Mouse (Mus musculus): ENCODE results near the gene Ticam1. TPM values are rescaled to one million over a fixed set of nuclear protein-coding genes. Genes with fewer than 3 reads are reported as not detected.
A peak's percentile ranks its signal among the peaks of the same experiment; 100 is the strongest.

The Ticam1 gene
- polyA plus RNA-seq (2016; fragmentation: Nextera tagmentation; extraction: Ambion mirVana) = 3.8 and 4.1 TPM in 2 replicates

- WGBS (ENCODE audit: insufficient replicate concordance) = 3% methylated on average over 21 of the region's 21 CpGs
- Histone ChIP-seq H3K4me3 (peak within 1 kb of the TSS; percentile 74), H3K27ac (peak within 1 kb of the TSS; percentile 92), H3K4me2 (peak within 1 kb of the TSS; percentile 91), H3K9ac (peak within 1 kb of the TSS; percentile 87), H3K4me1 (peaks cover 72% of the 10 kb centered on the region), H3K27me3 (replicated peaks) (no peaks in the 10 kb centered on the region), H3K36me3 (peaks cover 45% of the 10 kb centered on the region), H3K9me3 (replicated peaks) (no peaks in the 10 kb centered on the region)
- ATAC-seq = peak; percentile 89
Measured at GRCm38 (mm10) chr17:56276643-56277566, at the start of gene Ticam1. Ticam1 (minus strand) TSS chr17:56276786.

GRCm38 (mm10) chr17:56325450-56326152 is 49.0 kb upstream of the Ticam1 start, which contains the start of gene Kdm4b:
Kdm4b (plus strand) TSS chr17:56326062.
- Histone ChIP-seq H3K27me3 (replicated peaks) (no peaks in the 10 kb centered on the region), H3K4me3 (peak within 1 kb of the TSS; percentile 76), H3K9me3 (replicated peaks) (no peaks in the 10 kb centered on the region), H3K4me2 (peak within 1 kb of the TSS; percentile 97), H3K27ac (peak within 1 kb of the TSS; percentile 95), H3K36me3 (peaks cover 35% of the 10 kb centered on the region), H3K9ac (peak within 1 kb of the TSS; percentile 88), H3K4me1 (peaks cover 61% of the 10 kb centered on the region)
- ATAC-seq = peak; percentile 98
- under 1% methylated on average over 57 of the region's 57 CpGs for WGBS (ENCODE audit: insufficient replicate concordance)

GRCm38 (mm10) chr17:56324419-56324818 is 47.8 kb upstream of the Ticam1 start:
- WGBS (ENCODE audit: insufficient replicate concordance) = 61% methylated on average over 3 of the region's 3 CpGs
- H3K36me3 ChIP-seq = peaks cover 47% of the 10 kb centered on the region
- H3K4me1 ChIP-seq = peaks cover 49% of the 10 kb centered on the region
- no peaks in the 10 kb centered on the region for H3K27me3 ChIP-seq (replicated peaks)
- H3K9me3 ChIP-seq (replicated peaks) = no peaks in the 10 kb centered on the region
- no peak overlapping the region for H3K9ac ChIP-seq
- ATAC-seq = no peak
- 0 out of 2 replicates have a peak overlapping the region, but pooled peaks have one; percentile 43 for H3K4me3 ChIP-seq
- peak overlapping the region; percentile 12; the same call in 1 of the 2 replicates for H3K27ac ChIP-seq
- H3K4me2 ChIP-seq = peak overlapping the region; percentile 78

GRCm38 (mm10) chr17:56309191-56309945 is 32.8 kb upstream of the Ticam1 start:
- H3K27ac ChIP-seq = no peak overlapping the region
- peaks cover 37% of the 10 kb centered on the region for H3K4me1 ChIP-seq
- H3K36me3 ChIP-seq = peaks cover 98% of the 10 kb centered on the region
- H3K9me3 ChIP-seq (replicated peaks) = no peaks in the 10 kb centered on the region
- H3K4me2 ChIP-seq = no peak overlapping the region
- no peak overlapping the region for H3K4me3 ChIP-seq
- ATAC-seq = no peak
- H3K27me3 ChIP-seq (replicated peaks) = no peaks in the 10 kb centered on the region
- no peak overlapping the region for H3K9ac ChIP-seq
- WGBS (ENCODE audit: insufficient replicate concordance) = 87% methylated on average over 15 of the region's 15 CpGs

GRCm38 (mm10) chr17:56308088-56308487 is 31.5 kb upstream of the Ticam1 start:
- Histone ChIP-seq H3K36me3 (peaks cover 86% of the 10 kb centered on the region), H3K9me3 (replicated peaks) (no peaks in the 10 kb centered on the region), H3K27me3 (replicated peaks) (no peaks in the 10 kb centered on the region), H3K4me2 (no peak overlapping the region), H3K4me3 (no peak overlapping the region), H3K9ac (no peak overlapping the region), H3K27ac (no peak overlapping the region; the same call in 1 of the 2 replicates), H3K4me1 (peaks cover 37% of the 10 kb centered on the region)
- no peak for ATAC-seq
- WGBS (ENCODE audit: insufficient replicate concordance) = 86% methylated on average over 6 of the region's 6 CpGs

- peaks cover 63% of the 10 kb centered on the region for H3K36me3 ChIP-seq
- peak overlapping the region; percentile 96; the same call in 1 of the 2 replicates for H3K27ac ChIP-seq
- no peak for ATAC-seq
- H3K27me3 ChIP-seq (replicated peaks) = no peaks in the 10 kb centered on the region
- WGBS (ENCODE audit: insufficient replicate concordance) = 71% methylated on average over 8 of the region's 8 CpGs
- H3K4me1 ChIP-seq = peaks cover 51% of the 10 kb centered on the region
- H3K4me3 ChIP-seq = peak overlapping the region; percentile 90
- H3K9ac ChIP-seq = peak overlapping the region; percentile 92
- H3K4me2 ChIP-seq = peak overlapping the region; percentile 98
- no peaks in the 10 kb centered on the region for H3K9me3 ChIP-seq (replicated peaks)
Measured at GRCm38 (mm10) chr17:56305826-56306225, 29.2 kb upstream of the Ticam1 start.

GRCm38 (mm10) chr17:56305156-56305555 is 28.6 kb upstream of the Ticam1 start:
- H3K27ac ChIP-seq = peak overlapping the region; percentile 96
- peaks cover 56% of the 10 kb centered on the region for H3K36me3 ChIP-seq
- peaks cover 51% of the 10 kb centered on the region for H3K4me1 ChIP-seq
- no peaks in the 10 kb centered on the region; the same call in 1 of the 2 replicates for H3K27me3 ChIP-seq (replicated peaks)
- no peak for ATAC-seq
- peak overlapping the region; percentile 90 for H3K4me3 ChIP-seq
- 49% methylated on average over 9 of the region's 9 CpGs for WGBS (ENCODE audit: insufficient replicate concordance)
- H3K9me3 ChIP-seq (replicated peaks) = no peaks in the 10 kb centered on the region
- H3K9ac ChIP-seq = peak overlapping the region; percentile 92
- peak overlapping the region; percentile 98 for H3K4me2 ChIP-seq

GRCm38 (mm10) chr17:56304718-56305117 is 28.1 kb upstream of the Ticam1 start:
- Histone ChIP-seq H3K4me2 (peak overlapping the region; percentile 98), H3K27me3 (replicated peaks) (no peaks in the 10 kb centered on the region; the same call in 1 of the 2 replicates), H3K36me3 (peaks cover 52% of the 10 kb centered on the region), H3K9ac (peak overlapping the region; percentile 92), H3K27ac (peak overlapping the region; percentile 96), H3K4me3 (peak overlapping the region; percentile 90), H3K9me3 (replicated peaks) (no peaks in the 10 kb centered on the region), H3K4me1 (peaks cover 51% of the 10 kb centered on the region)
- no peak for ATAC-seq
- WGBS (ENCODE audit: insufficient replicate concordance) = 12% methylated on average over 11 of the region's 11 CpGs

GRCm38 (mm10) chr17:56303847-56304586 is 27.4 kb upstream of the Ticam1 start:
- ATAC-seq = peak; percentile 86
- H3K4me1 ChIP-seq = peaks cover 51% of the 10 kb centered on the region
- peak overlapping the region; percentile 96 for H3K27ac ChIP-seq
- peak overlapping the region; percentile 92 for H3K9ac ChIP-seq
- peak overlapping the region; percentile 90 for H3K4me3 ChIP-seq
- peak overlapping the region; percentile 98 for H3K4me2 ChIP-seq
- no peaks in the 10 kb centered on the region for H3K9me3 ChIP-seq (replicated peaks)
- H3K27me3 ChIP-seq (replicated peaks) = no peaks in the 10 kb centered on the region; the same call in 1 of the 2 replicates
- 2% methylated on average over 68 of the region's 68 CpGs for WGBS (ENCODE audit: insufficient replicate concordance)
- peaks cover 45% of the 10 kb centered on the region for H3K36me3 ChIP-seq

GRCm38 (mm10) chr17:56303160-56303846 is 26.7 kb upstream of the Ticam1 start, which contains the start of gene Uhrf1:
Uhrf1 (plus strand) TSS chr17:56303321.
- H3K27ac ChIP-seq = peak within 1 kb of the TSS; percentile 96
- H3K9ac ChIP-seq = peak within 1 kb of the TSS; percentile 92
- under 1% methylated on average over 43 of the region's 43 CpGs for WGBS (ENCODE audit: insufficient replicate concordance)
- H3K27me3 ChIP-seq (replicated peaks) = no peaks in the 10 kb centered on the region; the same call in 1 of the 2 replicates
- peak within 1 kb of the TSS; percentile 98 for H3K4me2 ChIP-seq
- peak; percentile 85 for ATAC-seq
- peaks cover 38% of the 10 kb centered on the region for H3K36me3 ChIP-seq
- no peaks in the 10 kb centered on the region for H3K9me3 ChIP-seq (replicated peaks)
- H3K4me3 ChIP-seq = peak within 1 kb of the TSS; percentile 90
- peaks cover 51% of the 10 kb centered on the region for H3K4me1 ChIP-seq
